Mouse (Mus musculus) adrenal gland, postnatal 10 days (tissue): Measurements from ENCODE around the gene Olfr707. TPM values are rescaled to one million over a fixed set of nuclear protein-coding genes. Genes with fewer than 3 reads are reported as not detected.
"Not testable (repeated sequence)": the region's sequence is repeated elsewhere in the genome, so short reads cannot be mapped to it uniquely, and the experiment has no call there.

Experiments
- DNase-seq: peaks from one replicate; pipeline ENCODE4 v3.0.0; 2021; ENCODE audit warnings: mixed read lengths
- long read RNA-seq, 2 experiments: library from polyadenylated mRNA; stranded (forward); transcript quantifications; one replicate each; pipeline ENCODE4 v2.0.0; 2021
- total RNA-seq, 2 experiments: library from RNA; stranded (reverse); gene quantifications; 2 replicates each; pipeline ENCODE4 v1.2.3; 2021

Olfr707 gene
- total RNA-seq = not detected
- long read RNA-seq, experiment 1 = 0 reads
- long read RNA-seq, experiment 2 = 0 reads

DNA sequence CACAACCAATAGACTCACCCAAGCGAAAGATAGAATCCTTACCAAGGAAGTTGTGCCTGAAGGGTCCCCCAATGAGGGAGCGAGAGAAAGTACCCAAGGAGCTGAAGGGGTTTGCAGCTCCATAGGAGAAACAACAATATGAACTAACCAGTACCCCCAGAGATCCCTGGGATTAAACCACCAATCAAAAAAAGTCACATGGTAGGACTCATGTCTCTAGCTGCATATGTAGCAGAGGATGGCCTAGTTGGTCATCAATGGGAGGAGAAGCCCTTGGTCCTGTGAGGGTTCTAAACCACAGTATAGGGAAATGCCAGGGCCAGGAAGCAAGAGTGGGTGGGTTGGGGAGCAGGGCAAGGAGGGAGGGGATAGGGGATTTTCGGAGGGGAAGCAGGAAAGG lies at the start of gene Olfr707:
Olfr707 (minus strand) TSS at position 101 of the 400 bp plus-strand sequence.
- DNase-seq = not testable (repeated sequence)

DNA sequence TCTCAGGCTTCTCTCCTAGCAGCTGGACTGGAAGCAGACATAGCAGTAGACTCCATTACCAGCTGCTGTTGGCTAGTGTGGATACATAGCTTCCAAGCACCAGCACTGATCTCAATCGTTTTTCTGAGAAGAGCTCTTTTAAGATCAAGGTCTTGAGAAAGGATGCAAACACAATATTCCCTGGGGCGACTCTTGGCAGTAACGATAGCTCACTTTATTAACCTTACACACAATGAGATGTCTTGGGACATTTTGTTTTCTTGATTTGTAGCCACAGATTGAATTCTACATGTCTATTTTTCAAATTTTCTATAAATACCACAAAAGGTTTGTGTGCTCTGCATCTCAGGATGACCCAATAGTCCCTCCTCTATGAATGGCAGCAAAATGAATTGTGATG lies 47.2 kb upstream of the Olfr707 start, which contains the start of gene Olfr710:
Olfr710 (minus strand) TSS at position 101 of the 400 bp plus-strand sequence.
- DNase-seq = no peak

DNA sequence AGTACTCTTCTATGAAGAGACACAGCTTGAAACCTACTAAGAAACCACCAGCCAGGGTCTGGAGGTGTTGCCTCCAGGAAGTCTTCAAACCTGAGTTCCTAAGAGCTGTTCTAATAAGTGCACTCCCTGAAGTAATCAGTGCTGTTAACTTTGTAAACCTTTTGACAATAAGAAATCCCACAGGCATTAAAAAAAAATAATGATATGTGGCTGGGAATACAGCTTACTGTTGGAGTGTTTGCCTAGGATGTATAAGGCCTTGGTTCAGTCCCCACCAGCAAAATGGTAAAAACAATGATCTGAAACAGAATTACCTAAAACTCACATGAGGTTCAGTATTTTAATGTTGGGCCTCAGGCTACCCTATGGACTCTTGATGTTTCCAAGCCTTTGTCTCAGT lies 31.1 kb upstream of the Olfr707 start, which contains the start of gene Olfr709-ps1:
Olfr709-ps1 (minus strand) TSS at position 101 of the 400 bp plus-strand sequence.
- DNase-seq = no peak

DNA sequence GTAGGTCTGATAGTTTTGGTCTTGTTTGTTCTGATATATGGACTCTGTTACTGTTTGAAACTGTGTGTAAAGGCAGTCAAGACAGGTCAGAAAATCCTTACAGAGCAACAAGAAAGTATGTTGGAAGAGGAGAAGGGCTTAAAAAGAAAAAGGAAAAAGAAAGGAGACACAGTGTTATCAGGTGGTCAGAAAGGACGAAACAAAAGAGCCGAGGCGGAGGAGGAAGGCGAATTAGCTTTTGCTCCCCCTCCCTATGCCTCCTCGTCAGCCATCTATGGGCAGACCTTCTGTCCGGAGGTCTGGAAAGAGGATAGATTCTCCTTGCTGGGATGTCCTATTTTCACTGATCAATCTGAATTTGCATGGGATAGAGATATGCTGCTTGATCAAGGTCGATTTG lies 19.9 kb upstream of the Olfr707 start:
- not testable (repeated sequence) for DNase-seq

DNA sequence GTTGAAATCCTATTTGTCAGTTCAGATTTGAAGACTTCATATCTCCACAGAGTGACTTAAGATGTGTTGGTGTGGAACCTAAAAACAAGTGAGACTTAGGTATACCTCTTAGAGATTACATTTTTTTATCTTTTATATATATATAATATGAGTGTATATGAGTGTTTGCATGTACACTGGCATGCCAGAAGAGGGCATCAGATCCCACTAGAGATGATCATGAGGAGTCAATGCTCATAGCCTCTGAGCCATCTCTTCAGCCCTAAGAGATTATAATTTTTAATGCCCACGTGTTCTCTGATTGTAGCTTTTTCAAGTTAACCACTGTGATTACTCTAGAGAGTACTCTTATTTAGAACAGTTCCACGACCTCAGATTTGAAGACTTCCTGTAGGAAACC lies 6.6 kb upstream of the Olfr707 start, which contains the start of gene Olfr1532-ps1:
Olfr1532-ps1 (plus strand) TSS at position 326 of the 400 bp plus-strand sequence.
- no peak for DNase-seq

DNA sequence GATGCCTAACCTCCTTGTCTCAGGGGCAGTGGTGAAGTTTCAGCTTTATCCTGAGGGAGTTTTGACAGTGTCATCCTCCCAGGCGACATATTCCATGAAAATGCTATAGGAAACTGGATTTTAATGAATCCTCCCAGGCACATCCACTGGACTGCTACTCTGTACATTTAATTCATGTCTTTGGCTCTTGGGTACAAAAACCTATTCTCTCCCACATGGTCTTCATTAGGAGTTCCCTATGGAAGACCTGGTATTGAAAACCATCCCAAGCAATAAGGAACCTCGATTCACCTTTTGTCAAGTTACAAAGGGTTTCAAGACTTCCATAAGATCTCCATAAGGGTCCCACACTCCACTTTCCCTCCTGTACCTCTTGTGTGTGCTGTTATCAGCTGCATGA lies 13.0 kb downstream of the Olfr707 start, which contains the start of gene Olfr706:
Olfr706 (minus strand) TSS at position 101 of the 400 bp plus-strand sequence.
- DNase-seq = no peak

DNA sequence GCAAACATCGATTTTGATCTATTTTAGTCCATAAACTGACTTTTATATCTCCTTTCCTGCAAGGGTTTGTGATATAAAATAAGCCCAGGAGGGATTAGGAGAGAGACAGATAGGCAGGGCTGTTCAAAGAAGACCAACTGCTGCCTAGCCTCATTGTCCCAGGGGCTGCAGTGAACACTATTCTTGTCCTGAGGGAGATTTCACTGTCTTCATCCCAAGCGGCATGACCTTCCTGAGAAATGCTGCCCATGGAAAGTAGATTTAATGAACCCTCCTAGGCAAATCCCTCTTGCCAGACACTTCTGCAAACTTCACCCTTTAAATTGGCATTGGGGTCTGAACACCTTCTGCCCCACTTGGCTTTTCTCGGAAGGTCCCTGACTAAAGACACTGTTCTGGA lies 24.2 kb downstream of the Olfr707 start, which contains the start of gene Olfr705:
Olfr705 (minus strand) TSS at position 101 of the 400 bp plus-strand sequence.
- no peak for DNase-seq

DNA sequence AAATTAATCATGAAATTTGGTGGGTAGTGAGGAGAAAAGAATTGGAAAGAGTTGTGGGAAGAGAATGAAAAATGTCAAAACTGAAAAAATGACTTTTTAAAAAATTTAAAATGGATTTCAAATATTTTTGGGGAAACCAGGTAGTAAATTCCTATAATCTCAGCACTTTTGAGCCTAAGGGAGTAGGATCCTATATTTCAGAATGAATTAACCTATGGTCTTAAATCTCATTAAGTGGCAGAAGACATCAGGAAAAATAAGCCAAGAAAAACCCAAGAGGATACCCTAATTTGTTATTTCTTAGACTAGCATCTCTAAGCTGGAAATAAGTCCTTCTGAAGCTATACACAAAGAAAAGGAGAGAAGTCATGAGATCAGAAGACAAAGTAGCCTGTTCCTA lies 38.2 kb downstream of the Olfr707 start, which contains the start of gene Olfr704:
Olfr704 (plus strand) TSS at position 301 of the 400 bp plus-strand sequence.
- DNase-seq = no peak

DNA sequence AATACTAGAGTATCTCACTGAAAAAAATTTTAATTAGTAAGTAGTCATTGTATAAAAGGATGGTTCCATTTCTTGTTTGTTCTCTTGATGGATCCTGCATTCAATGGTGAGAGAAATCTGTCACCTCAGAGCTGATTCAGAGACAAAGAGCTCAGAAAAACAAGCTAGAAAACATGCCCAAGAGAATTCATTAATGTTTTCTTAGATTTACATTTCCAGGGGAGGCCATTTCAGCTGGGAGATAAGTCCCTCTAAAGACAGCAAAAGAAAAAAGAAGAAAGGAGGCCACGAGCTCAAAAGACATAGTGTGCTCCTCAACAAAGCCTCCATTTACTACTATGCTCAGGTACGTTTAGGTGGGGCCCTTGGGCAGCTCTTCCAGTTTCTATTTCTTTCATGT lies 58.0 kb downstream of the Olfr707 start, which contains the start of gene Olfr703:
Olfr703 (plus strand) TSS at position 301 of the 400 bp plus-strand sequence.
- no peak for DNase-seq

Other genes with a start within 250 kb of the Olfr707 start
- gene Olfr693, start 220.7 kb downstream of the Olfr707 start, total RNA-seq = not detected
- not detected for gene Olfr694, start 209.4 kb downstream of the Olfr707 start, total RNA-seq
- not detected for gene Olfr695, start 184.8 kb downstream of the Olfr707 start, total RNA-seq
- not detected for gene Olfr697, start 158.8 kb downstream of the Olfr707 start, total RNA-seq
- gene Olfr698, start 145.8 kb downstream of the Olfr707 start, total RNA-seq = not detected
- gene Olfr699, start 108.0 kb downstream of the Olfr707 start, total RNA-seq = not detected
- gene Olfr700, start 92.4 kb downstream of the Olfr707 start, total RNA-seq = not detected
- not detected for gene Olfr701, start 87.1 kb downstream of the Olfr707 start, total RNA-seq
- gene Olfr702, start 67.3 kb downstream of the Olfr707 start, total RNA-seq = not detected
- gene Olfr703, start 57.9 kb downstream of the Olfr707 start, total RNA-seq = not detected
- not detected for gene Olfr704, start 38.1 kb downstream of the Olfr707 start, total RNA-seq
- gene Olfr705, start 24.4 kb downstream of the Olfr707 start, total RNA-seq = not detected
- gene Olfr706, start 13.1 kb downstream of the Olfr707 start, total RNA-seq = not detected
- not detected for gene Olfr1532-ps1, start 6.8 kb upstream of the Olfr707 start, total RNA-seq
- under 1 TPM in 1 of 2 experiments, not detected in 1; 0.09 TPM for gene Olfr709-ps1, start 31.0 kb upstream of the Olfr707 start, total RNA-seq
- not detected for gene Olfr710, start 47.1 kb upstream of the Olfr707 start, total RNA-seq
- under 1 TPM in 1 of 2 experiments, not detected in 1; 0.21 TPM for gene Olfr6, start 62.7 kb upstream of the Olfr707 start, total RNA-seq
- gene Olfr711, start 74.2 kb upstream of the Olfr707 start, total RNA-seq = not detected
- not detected for gene Olfr2, start 104.8 kb upstream of the Olfr707 start, total RNA-seq
- not detected for gene Olfr713, start 129.9 kb upstream of the Olfr707 start, total RNA-seq
- not detected for gene Olfr714, start 169.7 kb upstream of the Olfr707 start, total RNA-seq
- not detected for gene Olfr17, start 192.0 kb upstream of the Olfr707 start, total RNA-seq
- gene Olfr715b, start 209.1 kb upstream of the Olfr707 start, total RNA-seq = not detected
- gene Olfr715, start 229.8 kb upstream of the Olfr707 start, total RNA-seq = not detected
- not detected for gene Olfr716, start 237.1 kb upstream of the Olfr707 start, total RNA-seq